Mouse (Mus musculus) lung, adult 2 months (tissue): ENCODE data around the gene Thrap3.

ENCODE experiments used
- CTCF ChIP-seq: fragments of 200-500 bp; IDR thresholded peaks from 2 replicates; pipeline ENCODE4 v1.5.1; 2011; ENCODE audit warnings: mild to moderate bottlenecking, low read length, control low read depth; ENCODE audit not compliant: insufficient read depth
- POLR2A ChIP-seq: fragments of 200-500 bp; IDR thresholded peaks from 2 replicates; pipeline ENCODE4 v1.6.1; 2011; ENCODE audit warnings: low read depth, mild to moderate bottlenecking, control low read depth, low read length, borderline replicate concordance; ENCODE audit errors: extremely low read depth

- no peak for TF ChIP-seq CTCF
- no peak for TF ChIP-seq POLR2A
Observed at GRCm38 (mm10) chr4:126204016-126204415, 1.5 kb upstream of the Thrap3 start.
